Mouse (Mus musculus) kidney, adult 11 months (tissue): Measurements from ENCODE around the gene Mrpl49.
A peak's percentile ranks its signal among the peaks of the same experiment; 100 is the strongest.

Source experiments
- DNase-seq: peaks from one replicate; pipeline ENCODE4 v3.0.0; 2022

Gene Mrpl49

DNA sequence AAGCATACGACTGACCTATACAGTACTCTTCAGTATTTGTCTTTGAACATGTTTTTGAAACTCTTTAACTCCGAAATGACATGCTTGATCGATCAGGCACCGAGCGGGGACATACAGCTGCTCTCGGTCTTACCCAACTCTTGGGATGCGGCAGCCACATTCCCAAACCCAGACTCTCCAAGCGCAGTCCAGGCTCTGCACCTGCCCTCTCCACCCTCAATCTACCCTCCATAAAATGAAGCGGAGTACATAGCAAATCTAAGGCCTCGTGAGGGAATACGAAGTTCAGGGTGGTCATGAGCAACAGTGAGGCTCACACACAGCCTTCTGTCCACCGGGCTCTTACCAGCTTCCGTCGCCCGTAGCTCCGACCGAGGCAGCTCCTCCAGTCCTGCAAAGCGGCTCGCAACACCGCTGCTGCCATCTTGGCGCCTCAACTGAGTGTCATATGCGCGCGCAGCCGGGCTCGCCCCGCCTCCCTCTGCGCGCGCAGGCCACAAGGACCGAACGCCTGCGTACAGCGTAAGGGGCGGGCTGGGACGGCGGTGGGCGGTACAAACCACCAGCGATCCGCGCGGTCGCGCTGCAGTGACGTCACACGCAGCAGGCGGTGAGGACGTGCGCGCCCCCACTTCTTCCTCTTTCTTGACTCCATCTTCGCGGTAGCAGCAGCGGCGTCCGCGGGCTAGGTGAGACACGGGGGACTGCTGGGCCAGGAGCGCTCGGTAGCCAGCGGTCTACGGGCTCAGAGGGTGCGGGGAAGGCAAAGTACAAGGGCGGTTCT is at the start of gene Mrpl49, which contains the start of gene Fau:
Gene Mrpl49 (minus strand): TSS at position 473 of the 784 bp plus-strand sequence.
Gene Fau (plus strand): TSS at position 532 of the 784 bp plus-strand sequence.
- DNase-seq: peak; percentile 98

DNA sequence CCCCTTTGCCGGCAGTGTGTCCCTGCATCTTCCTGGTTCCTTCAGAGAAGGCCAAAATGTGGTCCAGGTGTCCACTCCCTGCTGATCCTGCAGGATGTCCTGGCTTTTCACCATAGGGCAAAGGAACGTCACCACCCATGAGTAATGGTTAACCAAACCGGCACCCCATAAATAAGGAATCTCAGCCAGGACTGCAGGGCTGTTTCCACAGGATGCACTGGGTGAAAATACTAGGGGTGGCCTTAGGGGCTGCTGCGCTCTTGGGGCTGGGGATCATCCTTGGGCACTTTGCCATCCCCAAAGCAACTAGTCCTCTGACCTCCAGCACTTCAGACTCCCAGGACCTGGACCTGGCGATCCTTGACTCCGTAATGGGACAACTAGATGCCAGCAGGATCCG is 48.0 kb upstream of the Mrpl49 start, which contains the start of gene Naaladl1:
Gene Naaladl1 (plus strand): TSS at position 197 of the 400 bp plus-strand sequence.
- DNase-seq: no peak

DNA sequence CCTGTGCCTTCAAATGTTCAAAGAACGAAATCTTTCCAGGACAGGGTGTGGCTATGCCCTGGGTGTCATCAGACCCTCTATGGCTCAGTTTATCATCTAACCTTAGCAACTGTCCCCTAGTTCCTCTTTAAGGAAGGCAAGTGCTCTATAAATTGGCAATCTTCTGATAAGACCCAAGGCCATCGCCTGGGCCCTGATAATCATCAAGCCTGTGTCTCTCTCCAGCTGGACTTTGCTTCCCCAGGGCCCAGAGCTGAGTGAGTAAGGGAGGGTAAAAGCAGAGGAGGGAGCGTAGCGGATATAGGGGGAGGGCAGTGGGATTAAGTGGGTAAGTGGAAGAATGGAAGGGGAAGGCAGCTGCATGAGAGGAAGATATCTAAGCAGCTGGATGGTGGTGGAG is 46.9 kb upstream of the Mrpl49 start:
- no peak for DNase-seq

DNA sequence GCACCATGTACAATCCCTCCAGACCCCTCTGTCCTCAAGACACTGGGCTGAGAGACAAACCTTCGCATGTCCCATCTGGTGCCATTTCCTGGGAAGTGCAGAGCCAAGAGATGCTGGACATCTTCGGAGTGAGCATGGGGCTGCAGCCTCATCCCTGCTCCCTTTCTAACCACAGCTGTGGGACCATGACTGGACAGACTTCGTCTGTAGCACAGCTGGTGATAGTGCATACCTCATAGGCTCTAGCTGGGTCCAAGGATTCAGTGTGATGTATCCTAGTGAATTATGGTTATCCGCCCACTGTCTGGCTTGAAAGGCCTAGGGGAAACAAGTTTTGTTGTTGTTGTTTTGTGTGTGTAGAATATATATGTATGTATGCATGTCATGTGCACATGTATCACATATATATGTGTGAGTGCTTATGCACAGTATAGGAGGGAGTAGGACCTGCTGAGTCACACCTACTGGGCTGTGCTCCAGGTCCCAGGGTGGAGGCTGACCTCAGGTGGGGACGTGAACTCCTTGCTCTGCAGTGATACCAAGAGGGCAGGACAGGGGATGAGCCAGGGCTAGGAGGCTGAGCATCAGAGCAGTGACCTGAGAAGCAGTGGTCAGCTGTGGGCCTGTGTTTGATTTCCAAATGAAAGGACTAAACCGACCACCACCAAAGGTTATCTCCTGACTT is 44.7 kb upstream of the Mrpl49 start:
- no peak for DNase-seq

DNA sequence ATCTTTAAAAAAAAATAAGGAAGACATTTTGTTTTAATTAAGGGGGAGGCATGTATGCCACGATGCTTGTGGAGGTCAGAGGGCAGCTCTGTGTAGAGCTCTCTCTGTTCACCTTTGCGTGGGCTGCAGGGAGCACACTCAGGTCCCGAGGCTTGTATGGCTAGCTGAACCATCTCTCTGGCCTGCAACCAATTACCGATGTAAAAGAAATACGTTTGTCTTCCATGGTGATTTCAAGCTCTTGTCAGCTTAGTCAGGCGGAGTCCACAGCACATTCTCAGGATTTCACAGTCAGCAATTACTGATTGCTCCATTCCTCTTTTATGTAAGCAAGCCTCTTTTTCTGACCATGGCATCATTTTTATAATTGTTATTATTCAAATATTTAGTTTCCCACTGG is 43.6 kb upstream of the Mrpl49 start:
- DNase-seq: no peak

DNA sequence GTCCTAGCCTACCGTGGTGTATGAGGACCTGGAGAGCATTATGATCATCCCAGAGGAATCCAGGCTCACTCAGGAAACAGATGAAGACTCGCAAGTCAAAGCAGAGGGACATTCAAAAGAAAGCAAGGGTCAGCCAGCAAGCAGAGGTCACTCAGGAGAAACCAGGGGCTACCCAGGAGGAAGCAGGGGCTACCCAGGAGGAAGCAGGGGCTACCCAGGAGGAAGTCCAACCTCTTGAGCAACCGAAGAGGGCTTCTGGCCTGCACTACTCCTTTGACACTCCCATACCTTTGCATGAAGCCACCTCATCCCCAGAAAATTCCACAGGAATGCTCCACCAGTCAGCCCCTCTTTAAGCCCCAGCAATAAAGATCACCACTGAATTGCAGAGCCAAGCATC is 40.3 kb upstream of the Mrpl49 start:
- no peak for DNase-seq

DNA sequence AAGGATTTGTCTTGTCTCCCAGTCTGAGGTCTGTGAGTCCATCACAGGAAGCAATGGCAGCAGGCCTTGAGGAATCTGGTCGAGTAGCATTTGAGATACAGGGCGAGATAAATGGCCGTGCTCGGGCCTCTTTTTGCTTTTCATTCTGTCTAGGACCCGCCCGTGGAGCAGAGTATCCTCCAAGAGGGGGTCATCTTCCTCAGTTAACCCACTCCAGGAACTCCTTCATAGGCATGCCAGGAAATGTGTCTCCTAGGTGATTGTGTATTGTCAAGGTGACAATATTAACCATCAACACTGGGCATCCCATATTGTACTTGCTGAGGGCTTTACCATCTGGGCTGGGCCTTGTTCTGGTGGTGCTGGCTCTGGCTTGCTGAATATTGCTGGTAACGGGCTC is 36.5 kb upstream of the Mrpl49 start, which contains the start of gene AC131692.1:
Gene AC131692.1 (plus strand): TSS at position 301 of the 400 bp plus-strand sequence.
- DNase-seq: no peak

DNA sequence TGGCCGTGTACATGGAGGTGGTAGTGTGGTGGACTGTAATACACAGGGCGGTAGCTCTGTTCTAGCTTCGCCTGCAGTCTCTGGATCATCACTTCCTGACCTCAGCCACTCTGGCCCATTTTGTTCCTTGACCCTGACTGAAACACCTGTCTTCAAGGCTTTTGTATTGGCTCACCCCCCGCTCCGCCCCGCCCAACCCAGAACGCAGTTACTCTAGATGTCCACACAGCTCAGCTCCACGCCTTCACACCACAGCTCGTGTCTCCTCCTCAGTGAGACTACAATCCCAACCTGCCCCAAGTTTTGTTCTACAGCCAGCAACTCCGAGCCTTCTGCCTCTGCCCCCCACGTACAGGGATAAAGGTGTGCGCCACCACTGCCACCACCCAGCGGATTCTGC is 31.3 kb upstream of the Mrpl49 start:
- no peak for DNase-seq

DNA sequence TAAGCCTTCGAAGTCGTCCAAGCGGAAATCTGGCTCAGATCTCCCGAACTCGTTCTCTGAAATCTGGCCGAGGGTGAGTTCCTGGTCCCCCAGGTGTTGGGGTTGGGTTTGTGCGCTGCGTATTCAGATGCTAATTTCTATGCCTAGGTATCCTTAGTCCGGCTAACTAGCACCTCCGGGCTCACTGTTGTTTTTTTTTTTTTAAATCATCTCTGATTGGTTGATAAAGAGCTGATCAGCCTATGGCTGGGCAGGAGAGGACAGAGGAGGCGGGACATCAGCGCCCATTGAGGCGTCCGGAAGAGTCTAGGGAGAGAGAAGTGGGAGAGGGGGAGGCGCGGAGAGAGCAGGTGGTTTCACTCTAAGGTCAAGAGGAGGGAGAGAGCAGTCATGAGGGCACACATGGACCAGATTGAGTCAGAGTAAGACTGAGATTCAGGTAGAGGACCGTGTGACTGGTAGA is 27.9 kb upstream of the Mrpl49 start:
- DNase-seq: peak; percentile 59

DNA sequence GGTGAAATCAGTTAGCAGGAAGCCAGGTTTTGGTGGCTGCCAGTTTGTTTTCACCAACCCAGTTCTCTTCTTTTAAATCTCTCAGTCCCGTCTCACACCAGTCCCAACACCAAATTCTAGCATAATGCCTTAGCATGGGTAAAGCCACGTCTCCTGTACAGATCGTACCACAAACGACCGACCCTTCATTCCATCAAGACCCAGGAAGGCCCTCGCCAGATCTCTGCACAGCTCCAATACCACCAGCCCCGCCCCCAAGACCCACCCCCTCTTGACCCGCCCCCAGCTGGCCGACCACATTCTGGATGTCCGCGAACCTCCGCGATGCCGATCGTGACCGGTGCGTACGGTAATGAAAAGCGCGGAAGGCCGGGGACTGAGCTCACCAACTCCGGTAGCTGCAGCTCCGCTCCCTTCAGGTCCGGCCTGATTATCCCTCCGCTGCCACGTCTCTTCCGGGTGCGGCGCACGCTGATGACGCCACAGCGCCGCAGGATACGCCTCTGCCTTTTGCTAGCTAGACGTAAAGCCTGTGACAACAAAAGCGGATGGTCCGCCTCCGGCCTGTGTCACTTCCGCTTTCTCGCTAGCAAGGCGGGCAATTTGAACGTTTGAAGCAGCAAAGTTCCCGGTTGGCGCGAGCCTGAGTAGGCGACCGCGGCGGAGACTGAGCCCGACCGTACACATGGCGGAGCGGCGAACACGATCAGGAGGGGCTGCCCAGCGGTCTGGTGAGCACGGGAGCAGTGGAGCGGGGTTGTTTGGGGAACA is 27.1 kb upstream of the Mrpl49 start, which contains the start of the genes Zfpl1 and Cdca5:
Gene Zfpl1 (minus strand): TSS at position 479 of the 771 bp plus-strand sequence.
Gene Cdca5 (plus strand): TSS at position 506 of the 771 bp plus-strand sequence.
- DNase-seq: peak; percentile 97

DNA sequence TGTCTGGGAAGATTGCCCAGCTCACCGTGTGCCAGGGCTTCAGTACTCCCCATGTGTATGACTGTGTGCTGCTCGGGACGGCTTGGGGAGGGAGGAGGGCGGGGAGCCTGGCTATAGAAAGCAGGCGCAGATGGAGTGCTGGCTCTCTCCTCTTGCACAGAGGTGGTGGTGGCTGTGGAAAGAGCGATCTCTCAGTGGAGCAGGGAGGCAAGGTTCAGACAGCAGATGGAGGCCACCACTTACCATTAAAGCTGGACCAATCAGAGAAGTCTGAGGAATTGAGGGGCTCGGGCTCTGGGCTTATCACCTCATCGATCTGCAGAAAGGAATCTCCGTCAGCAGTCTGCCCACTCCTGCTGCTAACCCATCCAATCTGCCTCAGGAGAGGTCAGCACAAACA is 24.6 kb upstream of the Mrpl49 start, which contains the start of gene Gm28374:
Gene Gm28374 (minus strand): TSS at position 101 of the 400 bp plus-strand sequence.
- no peak for DNase-seq

DNA sequence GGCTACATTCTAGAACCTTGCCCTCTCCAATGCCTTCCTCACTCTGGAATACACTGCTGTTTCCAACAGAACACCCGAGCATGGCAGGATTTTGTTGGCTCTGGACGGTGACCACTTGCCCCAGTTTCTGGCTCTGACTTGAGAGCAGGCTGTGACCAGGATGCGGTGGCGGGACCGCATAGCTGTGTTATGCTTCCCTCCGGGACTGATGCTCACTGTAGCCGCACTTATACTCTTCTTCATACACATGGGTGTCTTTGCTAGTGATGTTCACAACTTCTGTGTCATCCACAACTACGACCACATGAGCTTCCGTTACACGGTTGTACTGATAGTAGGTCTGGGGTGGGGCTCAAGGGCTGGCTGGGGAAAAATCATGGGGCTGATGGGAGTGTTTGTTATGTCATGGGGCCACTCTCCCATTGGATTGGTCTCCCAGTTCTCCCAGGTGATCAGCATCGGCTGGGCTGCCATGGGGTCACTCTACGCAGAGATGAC is 22.4 kb upstream of the Mrpl49 start, which contains the start of gene Tmem262:
Gene Tmem262 (plus strand): TSS at position 51 of the 498 bp plus-strand sequence.
- DNase-seq: no peak

DNA sequence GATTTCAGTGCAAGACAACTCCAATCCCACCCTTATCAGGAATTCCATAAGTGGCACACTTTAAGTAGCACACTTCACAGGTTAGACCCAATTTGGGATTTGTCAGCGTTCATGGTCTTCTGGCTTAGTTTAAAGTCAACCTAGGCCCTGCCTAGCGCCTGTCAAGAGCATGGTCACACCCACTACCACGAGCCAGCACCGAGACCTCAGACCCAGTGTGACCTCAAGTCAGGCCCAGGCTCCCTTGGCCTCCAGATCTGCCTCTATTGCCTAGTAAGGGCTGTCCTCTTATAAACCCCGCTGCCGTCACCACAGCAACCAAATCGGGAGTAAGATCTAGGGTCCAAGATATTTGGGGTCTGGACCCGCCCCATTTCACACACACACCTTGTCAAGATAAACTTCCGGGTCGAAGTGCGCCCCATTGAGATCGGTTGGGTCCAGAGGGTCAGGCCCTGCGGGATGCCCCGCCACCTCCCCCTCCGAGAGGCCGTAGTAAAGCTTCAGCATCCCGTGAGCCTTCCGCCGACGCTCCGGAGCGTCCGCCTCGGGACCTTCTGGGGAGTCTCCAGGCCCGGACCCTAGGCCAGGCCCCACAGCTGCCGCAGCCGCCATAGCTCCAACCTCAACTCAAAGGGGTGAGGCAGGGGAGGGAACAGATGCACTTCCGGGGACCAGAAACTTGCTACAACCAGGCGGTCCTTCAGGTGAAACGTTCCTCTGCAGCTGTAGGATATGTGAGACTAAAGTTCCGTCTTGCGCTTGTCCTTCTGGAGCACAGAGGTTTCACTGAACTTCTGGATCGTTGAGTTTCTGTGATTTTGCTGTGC is 19.2 kb upstream of the Mrpl49 start, which contains the start of gene Vps51:
Gene Vps51 (minus strand): TSS at position 668 of the 830 bp plus-strand sequence.
- DNase-seq: peak; percentile 86

DNA sequence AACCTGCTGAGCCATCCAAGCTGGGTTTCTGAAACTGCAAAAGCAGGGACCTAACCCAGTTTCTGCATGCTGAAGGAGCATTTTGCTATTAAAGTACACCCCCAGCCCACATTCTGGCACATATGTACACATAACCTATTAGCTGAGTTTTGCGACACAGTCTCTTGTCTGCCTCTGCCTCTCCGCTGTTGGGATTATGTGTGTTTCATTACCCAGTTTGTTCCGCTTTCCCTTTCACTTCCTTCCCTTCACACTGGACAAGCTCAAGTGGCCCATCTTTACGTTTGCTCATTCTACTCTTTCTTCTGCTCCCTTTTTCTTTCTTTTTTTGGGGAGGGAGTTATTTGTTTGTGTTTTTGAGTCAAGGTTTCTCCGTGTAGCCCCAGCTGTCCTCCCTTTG is 16.3 kb upstream of the Mrpl49 start:
- DNase-seq: no peak

DNA sequence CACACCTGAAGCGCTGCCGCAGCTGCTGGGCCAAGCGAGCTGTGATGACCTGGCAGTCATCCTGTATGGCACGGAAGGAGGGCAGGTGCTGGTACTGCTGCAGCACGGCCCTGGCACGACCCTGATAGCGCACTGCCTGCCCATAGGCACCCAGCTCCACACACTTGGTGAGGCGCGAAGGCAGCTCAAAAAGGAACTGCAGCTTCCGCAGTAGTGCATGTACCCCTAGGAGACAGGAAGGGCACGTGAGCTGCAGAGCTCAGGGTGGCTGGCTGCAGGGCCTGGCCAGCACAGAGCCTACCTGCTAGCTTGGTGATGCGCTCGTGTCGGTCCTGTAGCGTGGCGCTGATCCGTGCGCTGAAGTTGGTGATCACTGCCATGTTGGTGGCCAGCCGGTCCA is 13.7 kb upstream of the Mrpl49 start:
- DNase-seq: no peak

DNA sequence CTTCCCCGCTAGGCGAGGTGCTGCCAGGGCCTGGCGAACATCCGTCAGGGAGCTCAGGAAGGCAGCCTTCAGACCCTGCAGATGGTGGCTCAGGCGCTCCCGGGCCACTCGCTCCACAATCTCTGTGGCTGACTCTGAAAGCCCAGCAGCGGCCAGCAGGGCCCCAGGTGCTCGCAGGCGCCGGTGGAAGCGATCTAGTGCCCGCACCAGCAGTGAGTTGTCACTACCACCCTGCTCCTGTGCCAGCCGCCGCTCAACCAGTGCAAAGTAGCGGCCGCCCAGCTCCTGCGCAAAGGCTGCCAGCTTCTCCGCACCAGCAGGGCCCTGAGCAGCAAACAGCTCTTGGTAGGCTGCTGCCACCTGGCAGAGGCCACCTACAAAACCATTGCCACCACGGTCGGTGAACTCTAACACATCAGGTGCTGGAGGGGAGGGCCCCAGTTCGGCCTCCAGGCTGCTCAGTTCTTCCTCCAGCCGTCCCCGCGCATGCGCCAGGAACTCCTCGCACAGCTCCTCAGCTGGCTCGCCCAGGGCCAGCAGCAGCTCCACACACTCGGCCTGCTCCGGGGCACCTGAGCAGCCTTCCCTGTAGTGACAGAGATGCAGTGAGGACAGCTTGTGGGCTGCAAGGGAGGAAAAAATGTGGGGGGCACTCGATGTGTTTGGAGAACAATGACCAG is 13.1 kb upstream of the Mrpl49 start:
- DNase-seq: no peak

DNA sequence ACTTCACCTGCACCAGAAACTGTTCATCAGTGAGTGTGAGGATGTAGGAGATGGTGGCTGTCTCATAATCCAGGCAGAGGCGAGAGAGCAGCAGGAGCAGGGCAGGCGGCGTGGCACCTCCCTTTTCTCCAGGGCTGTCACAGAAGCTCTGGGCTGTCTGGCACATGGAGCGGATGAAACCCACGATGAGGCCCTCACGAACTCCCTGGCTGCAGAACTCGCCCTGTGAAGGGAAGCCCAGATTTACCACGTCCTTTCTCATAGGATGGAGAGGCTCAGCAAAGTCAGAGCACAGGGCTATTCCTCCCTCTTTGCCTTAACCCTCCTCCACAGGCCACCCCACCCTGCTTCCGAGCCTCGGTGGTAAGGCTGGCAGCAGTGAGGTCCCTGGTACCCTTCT is 12.3 kb upstream of the Mrpl49 start:
- no peak for DNase-seq

DNA sequence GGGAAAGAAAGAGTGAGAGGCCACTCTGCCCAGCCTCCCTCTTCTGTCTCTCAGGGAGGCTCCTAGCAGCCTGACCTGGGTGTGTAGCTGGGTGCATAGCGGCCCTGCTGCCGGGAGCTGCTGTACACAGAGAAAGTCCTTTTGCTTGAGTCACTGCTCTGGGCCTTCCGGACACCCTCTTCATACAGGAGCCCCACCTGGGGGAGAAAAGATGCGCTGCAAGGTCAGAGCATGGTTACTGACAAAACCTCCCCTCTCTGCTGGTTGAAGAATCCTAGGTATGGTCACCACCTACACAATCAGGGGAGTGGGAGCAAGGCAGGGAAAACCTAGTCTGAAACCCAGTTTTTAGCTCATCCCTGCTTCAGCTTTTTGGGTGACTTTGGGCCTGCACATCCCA is 11.4 kb upstream of the Mrpl49 start:
- DNase-seq: no peak

DNA sequence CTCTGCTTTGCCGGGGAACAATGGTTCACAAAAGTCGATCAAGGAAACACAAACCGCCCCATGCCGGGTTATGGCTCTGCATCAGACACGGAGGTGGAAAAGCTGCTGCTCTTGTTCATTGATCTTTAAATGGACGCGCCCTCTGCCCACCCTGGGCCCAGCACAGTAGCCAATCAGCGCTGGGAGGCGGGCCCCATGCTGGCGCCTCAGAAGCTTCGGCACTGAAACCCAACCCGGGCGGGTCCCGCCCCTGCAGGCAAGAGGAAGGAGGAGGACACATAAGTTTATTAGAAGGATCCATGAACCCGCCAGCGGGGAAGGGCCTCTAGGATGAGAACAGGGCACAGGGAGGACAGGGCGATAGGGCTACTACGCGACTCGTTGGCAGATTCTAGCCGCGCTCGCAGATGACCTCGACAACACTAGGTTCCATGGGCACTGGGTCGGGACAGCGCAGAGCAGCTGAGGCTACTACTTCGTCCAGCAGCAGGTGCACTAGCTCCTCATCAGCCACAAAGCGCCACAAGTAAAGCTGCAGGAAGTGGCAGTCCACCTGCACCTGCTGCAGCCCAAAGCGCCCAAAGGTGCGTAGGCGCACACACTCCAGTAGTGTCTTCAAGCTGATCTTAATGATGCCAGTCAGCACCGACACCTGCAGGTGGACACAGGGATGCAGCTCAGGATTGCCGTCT is 10.3 kb upstream of the Mrpl49 start, which contains the start of gene Tm7sf2:
Gene Tm7sf2 (minus strand): TSS at position 650 of the 692 bp plus-strand sequence.
- peak; percentile 93 for DNase-seq
